Mouse (Mus musculus): ENCODE results near the gene 4930595D18Rik. TPM values are rescaled to one million over a fixed set of nuclear protein-coding genes. Genes with fewer than 3 reads are reported as not detected.

The 4930595D18Rik gene
- total and polyA plus RNA-seq, 3 experiments, result 0.35 TPM; not detected in 2

DNA sequence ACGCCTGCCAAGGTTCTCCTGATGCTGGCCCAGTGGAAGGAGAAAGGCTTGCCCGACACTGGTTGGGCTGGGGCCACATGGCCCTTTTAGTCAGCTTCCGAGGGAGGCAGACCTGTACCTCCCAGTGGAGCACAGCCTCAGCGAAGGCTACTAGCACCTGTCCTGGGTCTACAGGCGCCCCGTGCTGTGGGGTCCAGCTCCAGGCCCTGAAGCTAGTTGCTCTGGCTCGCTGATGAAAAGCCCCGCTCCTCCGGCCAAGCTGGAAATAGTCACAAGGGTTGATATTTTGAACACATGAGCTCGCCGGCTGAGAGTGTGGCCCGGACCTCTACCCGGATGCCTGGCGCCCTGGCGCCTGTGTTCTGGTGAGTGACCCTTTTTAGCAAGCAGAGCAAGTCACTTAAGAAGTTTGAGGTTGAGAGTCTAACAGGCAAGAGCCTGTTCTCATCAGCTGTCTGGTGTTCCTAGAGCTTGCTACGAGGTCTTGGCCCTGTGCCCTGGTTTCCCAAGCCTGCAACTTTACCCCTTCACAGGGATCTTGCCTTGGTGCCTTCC lies 40.7 kb downstream of the 4930595D18Rik start:
- H3K36me3 ChIP-seq (ENCODE audit: control insufficient read depth in 1 of 2, insufficient read depth in 2 of 2, low read length in 2 of 2), result no peaks in the 10 kb centered on the region
- no peaks in the 10 kb centered on the region for H3K27me3 ChIP-seq (ENCODE audit: control insufficient read depth in 1 of 2, insufficient read depth in 2 of 2, low read length in 2 of 2)
- no peak overlapping the region for H3K27ac ChIP-seq (ENCODE audit: control insufficient read depth, low read depth, low read length)
- no peaks in the 10 kb centered on the region for H3K79me2 ChIP-seq (ENCODE audit: control insufficient read depth, insufficient read depth, low read length, poor library complexity)
- no peaks in the 10 kb centered on the region for H3K9me3 ChIP-seq (replicated peaks; ENCODE audit: insufficient read depth, low read length)
- no peak overlapping the region for H3K9ac ChIP-seq (ENCODE audit: control insufficient read depth, low read depth, low read length, poor library complexity, severe bottlenecking)
- H3K4me3 ChIP-seq (ENCODE audit: control insufficient read depth in 1 of 2, insufficient read depth in 1 of 2, low read depth in 2 of 2, low read length in 2 of 2), result no peak overlapping the region
- no peak for DNase-seq (ENCODE audit: low read depth, low spot score)
- H3K4me1 ChIP-seq (ENCODE audit: control insufficient read depth in 1 of 2, insufficient read depth in 2 of 2, low read length in 2 of 2), result peaks cover 0 to 3% of the 10 kb centered on the region in 2 experiments; a peak in 1 of 4 replicates
- TF ChIP-seq E2F4 (IDR thresholded peaks at IDR 0.05; ENCODE audit: borderline replicate concordance, low read depth, low read length), result no peak
- no peak for TF ChIP-seq POLR2AphosphoS5 (IDR thresholded peaks at IDR 0.05; ENCODE audit: borderline replicate concordance, low read depth, low read length)
- TF ChIP-seq GATA1 (IDR thresholded peaks at IDR 0.05; ENCODE audit: low read depth, low read length), result no peak
- TF ChIP-seq ETS1 (IDR thresholded peaks at IDR 0.05; ENCODE audit: low read depth, low read length), result no peak
- no peak for TF ChIP-seq CHD2 (IDR thresholded peaks at IDR 0.05; ENCODE audit: low read length)

DNA sequence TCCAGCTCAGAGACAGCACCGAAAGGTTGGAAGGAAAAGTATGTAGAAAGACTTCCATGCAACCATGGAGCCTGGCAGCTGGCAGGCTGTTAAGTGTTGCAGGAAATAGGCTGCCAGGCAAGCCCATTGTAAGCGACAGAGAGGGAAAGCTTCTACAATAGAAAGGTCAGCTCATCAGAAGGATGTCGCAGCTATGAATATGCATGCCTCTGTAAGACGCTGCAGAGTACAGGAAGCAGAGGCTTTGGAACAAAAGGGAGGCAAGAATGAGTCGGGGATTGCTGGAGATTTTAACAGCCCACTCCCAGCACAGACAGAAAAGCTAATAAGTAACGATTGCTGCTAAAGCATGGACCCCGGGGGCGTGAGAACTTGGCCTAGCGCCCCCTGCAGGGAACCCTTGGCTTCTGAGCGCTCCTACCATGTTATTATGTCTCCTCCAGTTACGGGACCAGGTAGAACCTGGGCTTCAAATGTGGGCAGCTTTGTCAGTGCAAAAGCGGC lies 41.2 kb downstream of the 4930595D18Rik start:
- H3K9ac ChIP-seq (ENCODE audit: control insufficient read depth, low read depth, low read length, poor library complexity, severe bottlenecking), result no peak overlapping the region
- H3K9me3 ChIP-seq (replicated peaks; ENCODE audit: insufficient read depth, low read length), result no peaks in the 10 kb centered on the region
- no peak overlapping the region for H3K4me3 ChIP-seq (ENCODE audit: control insufficient read depth in 1 of 2, insufficient read depth in 1 of 2, low read depth in 2 of 2, low read length in 2 of 2)
- H3K27me3 ChIP-seq (ENCODE audit: control insufficient read depth in 1 of 2, insufficient read depth in 2 of 2, low read length in 2 of 2), result no peaks in the 10 kb centered on the region
- H3K79me2 ChIP-seq (ENCODE audit: control insufficient read depth, insufficient read depth, low read length, poor library complexity), result no peaks in the 10 kb centered on the region
- no peak for TF ChIP-seq MYC (IDR thresholded peaks at IDR 0.05; ENCODE audit: low read depth, low read length)
- no peak for TF ChIP-seq CHD1 (IDR thresholded peaks at IDR 0.05; ENCODE audit: low read depth, low read length)
- TF ChIP-seq GATA1 (IDR thresholded peaks at IDR 0.05; ENCODE audit: low read depth, low read length), result no peak
- no peak for TF ChIP-seq USF2 (IDR thresholded peaks at IDR 0.05; ENCODE audit: borderline replicate concordance in 1 of 2, insufficient read depth in 1 of 2, low read depth in 1 of 2, low read length in 2 of 2)
- TF ChIP-seq CTCF (IDR thresholded peaks at IDR 0.05 in 2 of 3, conservative IDR thresholded peaks at IDR 0.05 in 1 of 3; ENCODE audit: control insufficient read depth in 1 of 3, insufficient read depth in 1 of 3, low read depth in 2 of 3, low read length in 3 of 3, poor library complexity in 1 of 3, severe bottlenecking in 1 of 3), result peak; percentile 40 to 71 (median 44)
- TF ChIP-seq SMC3 (IDR thresholded peaks at IDR 0.05; ENCODE audit: low read depth, low read length), result peak; percentile 31; the same call in 1 of the 2 replicates
- TF ChIP-seq ZC3H11A (IDR thresholded peaks at IDR 0.05; ENCODE audit: low read depth, low read length), result no peak
- no peak for TF ChIP-seq ELF1 (IDR thresholded peaks at IDR 0.05; ENCODE audit: low read depth, low read length)
- H3K4me1 ChIP-seq (ENCODE audit: control insufficient read depth in 1 of 2, insufficient read depth in 2 of 2, low read length in 2 of 2), result 0 out of 4 replicates have a peak, but pooled peaks cover 0 to under 1% of the 10 kb centered on the region in 2 experiments
- no peak overlapping the region for H3K27ac ChIP-seq (ENCODE audit: control insufficient read depth, low read depth, low read length)
- no peak for DNase-seq (ENCODE audit: low read depth, low spot score)
- H3K36me3 ChIP-seq (ENCODE audit: control insufficient read depth in 1 of 2, insufficient read depth in 2 of 2, low read length in 2 of 2), result no peaks in the 10 kb centered on the region

DNA sequence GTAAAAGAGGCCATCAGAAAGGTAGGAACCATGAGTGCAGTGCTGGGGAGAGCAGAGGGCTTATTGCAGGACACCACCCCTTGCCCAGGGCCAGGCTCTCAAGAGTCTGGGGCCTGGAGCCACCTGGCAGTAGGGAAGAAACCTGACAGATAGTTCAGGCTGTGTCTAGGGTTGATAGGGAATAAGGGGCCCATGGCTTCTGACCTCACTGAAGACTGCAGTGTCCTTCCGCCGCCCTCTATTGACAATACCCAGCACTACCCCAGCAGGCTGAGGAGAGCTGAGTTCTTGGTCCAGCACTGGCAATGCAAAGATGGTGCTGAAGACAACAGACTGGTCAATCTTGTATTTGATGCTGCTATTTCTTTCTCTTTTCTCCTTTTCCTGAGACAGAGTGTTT lies 47.2 kb downstream of the 4930595D18Rik start:
- Histone ChIP-seq H3K79me2 (ENCODE audit: control insufficient read depth, insufficient read depth, low read length, poor library complexity) (no peaks in the 10 kb centered on the region), H3K9me3 (replicated peaks; ENCODE audit: insufficient read depth, low read length) (no peaks in the 10 kb centered on the region), H3K4me3 (ENCODE audit: control insufficient read depth in 1 of 2, insufficient read depth in 1 of 2, low read depth in 2 of 2, low read length in 2 of 2) (no peak overlapping the region), H3K27ac (ENCODE audit: control insufficient read depth, low read depth, low read length) (no peak overlapping the region), H3K27me3 (ENCODE audit: control insufficient read depth in 1 of 2, insufficient read depth in 2 of 2, low read length in 2 of 2) (no peaks in the 10 kb centered on the region; a peak in 1 of 4 replicates), H3K4me1 (ENCODE audit: control insufficient read depth in 1 of 2, insufficient read depth in 2 of 2, low read length in 2 of 2) (no peaks in the 10 kb centered on the region), H3K36me3 (ENCODE audit: control insufficient read depth in 1 of 2, insufficient read depth in 2 of 2, low read length in 2 of 2) (no peaks in the 10 kb centered on the region), H3K9ac (ENCODE audit: control insufficient read depth, low read depth, low read length, poor library complexity, severe bottlenecking) (no peak overlapping the region)
- peak; percentile 41 for DNase-seq (ENCODE audit: low read depth, low spot score)
- TF ChIP-seq RAD21 (IDR thresholded peaks at IDR 0.05; ENCODE audit: low read depth, low read length) (peak; percentile 58), CHD1 (IDR thresholded peaks at IDR 0.05; ENCODE audit: low read depth, low read length) (no peak), SMC3 (IDR thresholded peaks at IDR 0.05; ENCODE audit: low read depth, low read length) (peak; percentile 49), MYB (IDR thresholded peaks at IDR 0.05; ENCODE audit: low read depth, low read length) (no peak), ZNF384 (IDR thresholded peaks at IDR 0.05; ENCODE audit: low read depth, low read length) (no peak), CTCF (IDR thresholded peaks at IDR 0.05 in 2 of 3, conservative IDR thresholded peaks at IDR 0.05 in 1 of 3; ENCODE audit: control insufficient read depth in 1 of 3, insufficient read depth in 1 of 3, low read depth in 2 of 3, low read length in 3 of 3, poor library complexity in 1 of 3, severe bottlenecking in 1 of 3) (peak; percentile 41 to 61 (median 55)), ZC3H11A (IDR thresholded peaks at IDR 0.05; ENCODE audit: low read depth, low read length) (peak; percentile 30)

Measured in MEL (cell line).